Mouse (Mus musculus): ENCODE results near the gene Ppp1r9a.

DNA sequence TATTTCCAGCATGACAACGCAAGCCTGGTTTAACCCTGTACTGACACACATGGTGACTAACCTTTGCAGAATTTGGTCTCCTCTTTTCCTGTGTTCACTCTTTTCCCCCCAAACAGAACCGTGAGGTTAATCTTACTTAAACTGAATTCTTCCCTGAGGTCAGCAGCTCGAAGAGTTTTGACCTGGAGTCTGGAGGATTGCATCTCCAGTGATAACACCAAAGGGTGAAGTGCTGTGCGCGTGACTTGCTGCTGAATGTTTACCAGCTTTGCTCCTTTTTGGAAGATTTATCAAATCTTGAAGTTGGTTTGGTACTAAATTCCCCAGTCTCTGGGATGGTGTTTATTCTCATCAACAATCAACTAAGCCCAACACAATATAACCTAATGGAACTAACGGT lies 252.1 kb downstream of the Ppp1r9a start:
- TF ChIP-seq CTCF (IDR thresholded peaks at IDR 0.05; ENCODE audit: extremely low read depth, insufficient read depth, low read length) (no peak), POLR2A (IDR thresholded peaks at IDR 0.05; ENCODE audit: extremely low read depth, insufficient read depth, low read length) (no peak)

Measured in cortical plate, adult 2 months (tissue).